Mouse (Mus musculus) limb, embryonic 14.5 days (tissue): ENCODE results near the gene Zfp949. TPM values are rescaled to one million over a fixed set of nuclear protein-coding genes. Genes with fewer than 3 reads are reported as not detected.

Experiments
- ATAC-seq: fragments of 200-750 bp; cut with Nextera tagmentation; 2 replicates; pipeline ENCODE4 v1.8.0; 2017; ENCODE audit warnings: low read depth, moderate number of reproducible peaks, moderate TSS enrichment; ENCODE audit not compliant: low FRiP score
- DNase-seq: peaks from one replicate; pipeline ENCODE4 v3.0.0-alpha.2; 2015; ENCODE audit warnings: low spot score
- H3K27ac ChIP-seq: fragments of 300-500 bp; sonication (generic); replicated peaks from 2 replicates; pipeline ENCODE4 v1.5.1; 2014; ENCODE audit warnings: low read depth, mild to moderate bottlenecking, low read length, moderate library complexity, mixed read lengths
- H3K27me3 ChIP-seq: fragments of 300-500 bp; sonication (generic); 2 replicates; pipeline ENCODE4 v1.6.1; 2014; ENCODE audit warnings: low read length, mixed read lengths; ENCODE audit not compliant: control insufficient read depth, insufficient read depth
- H3K36me3 ChIP-seq: fragments of 300-500 bp; sonication (generic); 2 replicates; pipeline ENCODE4 v1.6.1; 2014; ENCODE audit warnings: mild to moderate bottlenecking, low read length, moderate library complexity, mixed read lengths; ENCODE audit not compliant: control insufficient read depth, insufficient read depth
- H3K4me1 ChIP-seq: fragments of 300-500 bp; sonication (generic); 2 replicates; pipeline ENCODE4 v1.6.1; 2014; ENCODE audit warnings: antibody characterized with exemption, low read length, mixed read lengths; ENCODE audit not compliant: control insufficient read depth, insufficient read depth
- H3K4me2 ChIP-seq: fragments of 300-500 bp; sonication (generic); replicated peaks from 2 replicates; pipeline ENCODE4 v1.6.1; 2014; ENCODE audit warnings: low read depth, mild to moderate bottlenecking, low read length, moderate library complexity; ENCODE audit not compliant: severe bottlenecking
- H3K4me3 ChIP-seq: fragments of 300-500 bp; sonication (generic); replicated peaks from 2 replicates; pipeline ENCODE4 v1.5.1; 2014; ENCODE audit warnings: low read length
- H3K9ac ChIP-seq: fragments of 300-500 bp; sonication (generic); 2 replicates; pipeline ENCODE4 v1.6.1; 2014; ENCODE audit warnings: mild to moderate bottlenecking, low read depth, low read length, moderate library complexity; ENCODE audit not compliant: severe bottlenecking
- H3K9me3 ChIP-seq: fragments of 300-500 bp; sonication (generic); 2 replicates; pipeline ENCODE4 v1.6.1; 2016; ENCODE audit warnings: low read length; ENCODE audit not compliant: control insufficient read depth
- POLR2A ChIP-seq: fragments of 200-500 bp; IDR thresholded peaks from 2 replicates; pipeline ENCODE4 v1.8.0; 2012; ENCODE audit warnings: inconsistent platforms, mild to moderate bottlenecking, moderate library complexity, borderline replicate concordance; ENCODE audit not compliant: insufficient read depth, insufficient read length; ENCODE audit errors: extremely low read depth
- WGBS: fragments of 180-500 bp; shearing (Covaris S2); extraction: QIAGEN DNeasy Blood & Tissue Kit; methylation state at CpG from one replicate; pipeline ENCODE4 v1.1.7; 2014; 5-methylcytosine and 5-hydroxymethylcytosine counted together
- polyA plus RNA-seq, 2 experiments: library from polyadenylated mRNA; depleted of rRNA in 1 of 2; stranded (reverse) in 1 of 2; unstranded in 1 of 2; fragments of >200 nt; fragmentation: Nextera tagmentation in 1 of 2; extraction: Ambion mirVana in 1 of 2; gene quantifications; 2 replicates each; pipeline versions ENCODE4 v1.2.1 to v1.2.3; 2012 to 2014

The Zfp949 gene
- polyA plus RNA-seq, 2 experiments: 8.2 to 10.1 TPM

DNA sequence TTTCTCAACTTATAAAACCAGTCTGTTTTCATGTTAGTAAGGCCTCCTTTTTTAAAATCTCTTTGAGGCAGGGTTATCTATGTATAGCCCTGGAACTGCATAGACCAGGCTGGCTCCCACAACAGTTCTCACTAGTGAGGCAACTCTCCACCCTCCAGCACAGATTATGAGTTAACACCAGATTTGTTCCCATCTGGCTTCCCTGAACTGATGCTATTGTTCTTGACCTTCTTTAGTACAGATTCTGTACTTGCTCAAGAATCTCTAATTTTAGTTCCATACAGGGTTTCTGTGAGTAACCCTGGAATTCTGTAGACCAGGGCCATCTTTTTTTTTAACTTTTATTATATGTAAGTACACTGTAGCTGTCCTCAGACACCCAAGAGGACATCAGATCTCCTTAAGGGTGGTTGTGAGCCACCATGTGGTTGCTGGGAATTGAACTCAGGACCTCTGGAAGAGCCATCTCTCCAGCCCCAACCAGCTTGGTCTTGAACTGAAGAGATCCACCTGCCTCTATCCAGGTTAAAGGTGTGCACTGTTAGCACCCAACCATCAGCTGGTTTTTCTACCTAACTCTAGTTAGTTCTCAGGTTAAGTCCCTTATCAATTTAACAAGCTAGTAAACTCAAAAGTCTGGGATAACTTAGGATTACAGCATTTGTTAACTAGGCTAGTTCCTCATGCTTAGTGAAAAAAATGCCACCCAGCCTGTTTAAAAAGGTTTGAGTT lies 28.3 kb upstream of the Zfp949 start:
- no peak for ATAC-seq
- no peak for TF ChIP-seq POLR2A
- H3K27me3 ChIP-seq: no peaks in the 10 kb centered on the region
- no peak overlapping the region for H3K4me3 ChIP-seq
- no peak overlapping the region for H3K27ac ChIP-seq
- no peak for DNase-seq
- no peak overlapping the region for H3K9ac ChIP-seq
- H3K4me1 ChIP-seq: peaks cover 8% of the 10 kb centered on the region
- peaks cover 14% of the 10 kb centered on the region for H3K36me3 ChIP-seq
- no peak overlapping the region for H3K4me2 ChIP-seq
- no peaks in the 10 kb centered on the region for H3K9me3 ChIP-seq

DNA sequence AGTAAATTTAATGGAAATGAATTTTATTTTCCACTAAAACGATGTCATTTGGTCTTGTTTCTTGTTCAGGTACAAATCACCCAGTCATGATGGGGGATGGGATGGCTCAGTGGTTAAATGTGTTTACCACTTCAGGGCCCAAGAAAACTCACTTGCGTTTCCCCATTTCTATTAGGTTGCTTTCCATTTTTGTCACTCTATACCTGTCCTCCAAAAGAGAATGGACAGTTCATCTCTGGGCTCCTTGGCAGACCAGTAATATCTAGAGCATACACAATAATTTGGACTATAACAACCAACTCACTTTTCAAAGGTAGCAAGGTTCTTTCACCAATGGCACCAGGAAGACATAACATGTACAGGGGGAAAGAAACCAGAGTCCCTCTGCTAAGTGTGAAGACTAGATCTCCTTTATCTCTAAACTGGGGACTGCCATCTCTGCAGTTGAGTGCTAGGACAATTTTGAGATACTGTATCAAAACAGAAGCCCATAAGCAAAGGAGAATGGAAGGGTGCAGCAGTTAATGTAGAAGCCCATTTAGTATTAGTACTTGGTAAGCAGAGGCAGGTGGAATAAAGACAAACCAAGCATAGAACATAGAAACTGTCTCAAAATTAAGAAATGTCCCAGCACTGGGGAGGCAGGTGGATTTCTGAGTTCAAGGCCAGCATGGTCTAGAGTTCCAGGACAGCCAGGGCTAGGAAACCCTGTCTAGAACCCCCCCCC lies 27.5 kb upstream of the Zfp949 start:
- H3K4me1 ChIP-seq: peaks cover 8% of the 10 kb centered on the region
- no peaks in the 10 kb centered on the region for H3K9me3 ChIP-seq
- H3K4me3 ChIP-seq: peak overlapping the region; percentile 78; the same call in 1 of the 2 replicates
- H3K4me2 ChIP-seq: peak overlapping the region; percentile 50
- H3K9ac ChIP-seq: no peak overlapping the region
- H3K36me3 ChIP-seq: peaks cover 14% of the 10 kb centered on the region
- no peak overlapping the region for H3K27ac ChIP-seq
- no peak for ATAC-seq
- no peaks in the 10 kb centered on the region for H3K27me3 ChIP-seq
- WGBS: 19% methylated on average over 2 of the region's 2 CpGs
- no peak for TF ChIP-seq POLR2A
- no peak for DNase-seq

DNA sequence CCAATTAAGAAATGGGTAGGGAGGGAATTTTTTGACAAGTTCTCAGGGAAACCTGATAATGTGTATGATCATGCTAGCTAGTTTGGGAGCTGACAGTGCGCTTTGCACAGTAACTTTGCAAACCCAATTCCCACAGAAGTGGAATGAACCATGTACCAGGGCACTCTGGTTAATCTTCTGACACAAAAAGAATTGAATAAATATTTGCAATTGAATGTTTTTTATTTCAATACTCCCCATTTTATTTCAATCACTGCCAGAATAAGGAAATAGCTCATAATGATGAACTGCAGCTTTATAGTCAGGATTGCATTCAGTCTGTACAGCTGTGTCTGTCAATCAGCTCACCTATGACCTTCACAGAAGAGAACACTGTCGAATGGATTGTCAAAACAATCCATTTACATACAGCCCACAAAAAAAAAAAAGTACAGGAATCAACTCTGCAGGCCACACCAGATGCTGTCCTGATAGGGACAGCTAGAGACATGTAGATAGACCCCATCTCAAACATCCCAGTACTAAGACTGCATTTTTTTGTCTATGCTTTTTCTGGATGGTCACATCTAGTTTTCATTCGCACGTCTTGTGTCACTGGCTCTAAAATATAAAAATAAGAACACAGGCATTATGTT lies 26.9 kb upstream of the Zfp949 start:
- H3K36me3 ChIP-seq: peaks cover 14% of the 10 kb centered on the region
- H3K9me3 ChIP-seq: no peaks in the 10 kb centered on the region
- peak overlapping the region; percentile 50 for H3K4me2 ChIP-seq
- DNase-seq (no peak), ATAC-seq (no peak)
- no peak for TF ChIP-seq POLR2A
- H3K27me3 ChIP-seq: no peaks in the 10 kb centered on the region
- H3K9ac ChIP-seq: peak overlapping the region; percentile 93; the same call in 1 of the 2 replicates
- H3K4me1 ChIP-seq: peaks cover 8% of the 10 kb centered on the region
- peak overlapping the region; percentile 78 for H3K4me3 ChIP-seq
- H3K27ac ChIP-seq: no peak overlapping the region
- 21% methylated on average over 4 of the region's 4 CpGs for WGBS

DNA sequence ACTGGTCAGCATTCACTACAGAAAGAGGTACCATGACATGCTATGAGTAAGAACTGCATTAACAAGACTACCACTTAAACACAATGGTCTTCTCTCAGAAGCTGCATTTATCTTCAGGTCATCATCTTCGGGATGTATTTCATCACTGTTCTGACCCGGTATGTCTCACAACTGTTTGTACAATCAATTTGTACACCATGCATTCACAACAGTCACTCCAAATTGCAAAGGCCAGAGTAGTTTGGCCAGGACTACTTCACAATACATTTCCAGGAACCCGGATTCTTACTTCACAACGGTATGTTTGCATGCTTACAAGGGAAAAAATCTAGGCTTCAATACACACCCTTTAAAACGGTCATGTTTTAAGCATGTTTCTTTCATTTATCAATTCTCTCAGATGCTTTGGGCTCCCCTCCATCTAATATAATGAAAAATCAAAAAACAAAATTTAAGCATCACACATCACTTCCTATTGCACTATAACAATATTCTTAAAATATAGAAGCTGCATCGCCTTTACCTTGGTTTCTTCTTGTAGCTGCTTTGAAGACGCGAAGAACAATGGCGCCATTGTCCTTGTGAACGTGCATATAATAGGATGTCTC lies 25.8 kb upstream of the Zfp949 start:
- Histone ChIP-seq H3K4me3 (peak overlapping the region; percentile 78), H3K4me1 (peaks cover 8% of the 10 kb centered on the region), H3K36me3 (peaks cover 14% of the 10 kb centered on the region), H3K27me3 (no peaks in the 10 kb centered on the region), H3K27ac (peak overlapping the region; percentile 91), H3K4me2 (peak overlapping the region; percentile 50), H3K9me3 (no peaks in the 10 kb centered on the region), H3K9ac (peak overlapping the region; percentile 93)
- ATAC-seq: no peak
- DNase-seq: no peak
- 0% methylated on average over 10 of the region's 10 CpGs for WGBS
- no peak for TF ChIP-seq POLR2A

- no peaks in the 10 kb centered on the region for H3K27me3 ChIP-seq
- peak overlapping the region; percentile 77 for H3K4me2 ChIP-seq
- no peaks in the 10 kb centered on the region for H3K9me3 ChIP-seq
- H3K36me3 ChIP-seq: peaks cover 14% of the 10 kb centered on the region
- peaks cover 8% of the 10 kb centered on the region for H3K4me1 ChIP-seq
- peak overlapping the region; percentile 78 for H3K4me3 ChIP-seq
- H3K27ac ChIP-seq: peak overlapping the region; percentile 91
- peak overlapping the region; percentile 93 for H3K9ac ChIP-seq
- TF ChIP-seq POLR2A: peak; percentile 100; the same call in 1 of the 2 replicates
- peak; percentile 98 for DNase-seq
- WGBS: under 1% methylated on average over 68 of the region's 69 CpGs
- peak; percentile 89 for ATAC-seq
These were observed 25.1 kb upstream of the Zfp949 start for GRCm38 (mm10) chr9:88522569-88523334.
